Mouse (Mus musculus) midbrain, embryonic 16.5 days (tissue): ENCODE data around the gene Wbp11. TPM values are rescaled to one million over a fixed set of nuclear protein-coding genes. Genes with fewer than 3 reads are reported as not detected.

Experiments used
- ATAC-seq: fragments of 200-750 bp; cut with Nextera tagmentation; 2 replicates; pipeline ENCODE4 v1.8.0; 2017; ENCODE audit warnings: moderate TSS enrichment
- H3K27ac ChIP-seq: fragments of 300-500 bp; sonication (generic); 2 replicates; pipeline ENCODE4 v1.5.1; 2014; ENCODE audit warnings: mild to moderate bottlenecking, low read length, mixed read lengths
- H3K27me3 ChIP-seq: fragments of 300-500 bp; sonication (generic); 2 replicates; pipeline ENCODE4 v1.6.1; 2014; ENCODE audit warnings: low read depth, low read length, mixed read lengths; ENCODE audit not compliant: control insufficient read depth, insufficient read depth
- H3K36me3 ChIP-seq: fragments of 300-500 bp; sonication (generic); 2 replicates; pipeline ENCODE4 v1.6.1; 2014; ENCODE audit warnings: mild to moderate bottlenecking, low read length, moderate library complexity, mixed read lengths; ENCODE audit not compliant: control insufficient read depth, insufficient read depth
- H3K4me1 ChIP-seq: fragments of 300-500 bp; sonication (generic); 2 replicates; pipeline ENCODE4 v1.6.1; 2014; ENCODE audit warnings: mild to moderate bottlenecking, low read length, mixed read lengths; ENCODE audit not compliant: control insufficient read depth, insufficient read depth
- H3K4me2 ChIP-seq: fragments of 300-500 bp; sonication (generic); 2 replicates; pipeline ENCODE4 v1.6.1; 2014; ENCODE audit warnings: mild to moderate bottlenecking, low read length, mixed read lengths
- H3K4me3 ChIP-seq: fragments of 300-500 bp; sonication (generic); 2 replicates; pipeline ENCODE4 v1.5.1; 2014; ENCODE audit warnings: low read depth, mild to moderate bottlenecking, low read length, moderate library complexity, mixed read lengths
- H3K9ac ChIP-seq: fragments of 300-500 bp; sonication (generic); 2 replicates; pipeline ENCODE4 v1.6.1; 2014; ENCODE audit warnings: low read depth, low read length, mixed read lengths
- H3K9me3 ChIP-seq: fragments of 300-500 bp; sonication (generic); replicated peaks from 2 replicates; pipeline ENCODE4 v1.6.1; 2014; ENCODE audit warnings: mild to moderate bottlenecking, low read length, mixed read lengths; ENCODE audit not compliant: control insufficient read depth, poor library complexity, severe bottlenecking
- WGBS: fragments of 180-500 bp; shearing (Covaris S2); extraction: QIAGEN DNeasy Blood & Tissue Kit; methylation state at CpG from one replicate; pipeline ENCODE4 v1.1.7; 2014; 5-methylcytosine and 5-hydroxymethylcytosine counted together
- polyA plus RNA-seq: library from polyadenylated mRNA; unstranded; fragments of >200 nt; fragmentation: Nextera tagmentation; extraction: Ambion mirVana; gene quantifications from 2 replicates; pipeline ENCODE4 v1.2.1, GENCODE M21; 2015

The Wbp11 gene
- polyA plus RNA-seq, 1 experiment from 2014 or later = 74.2 TPM

- H3K4me2 ChIP-seq = no peak overlapping the region
- 29% methylated on average over 2 of the region's 2 CpGs for WGBS
- no peak for ATAC-seq
- H3K27ac ChIP-seq = no peak overlapping the region
- no peak overlapping the region for H3K9ac ChIP-seq
- H3K27me3 ChIP-seq = no peaks in the 10 kb centered on the region
- peaks cover 3% of the 10 kb centered on the region; the same call in 1 of the 2 replicates for H3K4me1 ChIP-seq
- H3K4me3 ChIP-seq = no peak overlapping the region
- no peaks in the 10 kb centered on the region for H3K36me3 ChIP-seq
- no peaks in the 10 kb centered on the region for H3K9me3 ChIP-seq
Observed at GRCm38 (mm10) chr6:136847790-136848189, 19.8 kb upstream of the Wbp11 start.

GRCm38 (mm10) chr6:136847267-136847666 lies 19.2 kb upstream of the Wbp11 start:
- no peaks in the 10 kb centered on the region for H3K36me3 ChIP-seq
- WGBS = 97% methylated on average over 3 of the region's 3 CpGs
- no peak for ATAC-seq
- no peak overlapping the region for H3K4me3 ChIP-seq
- H3K27ac ChIP-seq = no peak overlapping the region
- H3K4me2 ChIP-seq = no peak overlapping the region
- H3K27me3 ChIP-seq = no peaks in the 10 kb centered on the region
- no peaks in the 10 kb centered on the region for H3K4me1 ChIP-seq
- H3K9ac ChIP-seq = no peak overlapping the region
- H3K9me3 ChIP-seq = no peaks in the 10 kb centered on the region

GRCm38 (mm10) chr6:136845706-136846480 lies 17.9 kb upstream of the Wbp11 start:
- Histone ChIP-seq H3K9me3 (no peaks in the 10 kb centered on the region), H3K27me3 (no peaks in the 10 kb centered on the region), H3K36me3 (no peaks in the 10 kb centered on the region), H3K27ac (no peak overlapping the region), H3K4me3 (no peak overlapping the region), H3K4me2 (no peak overlapping the region), H3K9ac (no peak overlapping the region), H3K4me1 (no peaks in the 10 kb centered on the region)
- no peak for ATAC-seq
- 73% methylated on average over 5 of the region's 5 CpGs for WGBS

DNA sequence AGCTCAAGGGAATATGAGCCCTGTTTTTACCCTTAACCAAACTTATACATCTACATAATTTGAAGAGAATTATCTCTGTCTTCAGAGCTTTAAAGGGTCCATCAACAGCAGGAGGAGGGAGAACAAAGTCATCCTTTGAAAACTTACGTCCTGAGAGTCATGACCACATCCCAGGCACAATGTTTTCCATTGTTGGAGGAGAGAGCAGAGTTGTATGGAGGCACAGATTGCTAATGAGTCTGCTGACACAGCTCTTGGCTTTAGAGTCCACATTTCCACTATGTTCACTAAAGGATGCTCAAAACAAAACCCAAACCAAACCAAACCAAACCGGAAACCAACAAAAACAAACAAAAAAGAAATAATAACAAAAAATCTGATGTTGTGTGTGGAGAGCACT lies 16.9 kb upstream of the Wbp11 start:
- no peaks in the 10 kb centered on the region for H3K4me1 ChIP-seq
- no peaks in the 10 kb centered on the region for H3K36me3 ChIP-seq
- ATAC-seq = no peak
- H3K4me2 ChIP-seq = no peak overlapping the region
- H3K4me3 ChIP-seq = no peak overlapping the region
- no peaks in the 10 kb centered on the region for H3K9me3 ChIP-seq
- no peak overlapping the region for H3K27ac ChIP-seq
- no peak overlapping the region for H3K9ac ChIP-seq
- no peaks in the 10 kb centered on the region for H3K27me3 ChIP-seq
- WGBS = 59% methylated on average over 2 of the region's 2 CpGs

GRCm38 (mm10) chr6:136837323-136837722 lies 9.3 kb upstream of the Wbp11 start:
- whole genome bisulfite sequencing = 84% methylated on average over 3 of the region's 3 CpGs
- H3K4me1 ChIP-seq = no peaks in the 10 kb centered on the region
- no peak for ATAC-seq

GRCm38 (mm10) chr6:136835352-136835751 lies 7.3 kb upstream of the Wbp11 start, which contains the start of gene Smco3:
Smco3 (minus strand) TSS chr6:136835452.
- ATAC-seq = no peak
- H3K4me2 ChIP-seq = 0 out of 2 replicates have a peak within 1 kb of the TSS, but pooled peaks have one; percentile 12

More at GRCm38 (mm10) chr6:136837323-136837722, 9.3 kb upstream of the Wbp11 start:
- Histone ChIP-seq H3K27ac (no peak overlapping the region), H3K9me3 (no peaks in the 10 kb centered on the region), H3K9ac (no peak overlapping the region), H3K4me2 (no peak overlapping the region), H3K4me3 (no peak overlapping the region), H3K36me3 (no peaks in the 10 kb centered on the region), H3K27me3 (no peaks in the 10 kb centered on the region)

DNA sequence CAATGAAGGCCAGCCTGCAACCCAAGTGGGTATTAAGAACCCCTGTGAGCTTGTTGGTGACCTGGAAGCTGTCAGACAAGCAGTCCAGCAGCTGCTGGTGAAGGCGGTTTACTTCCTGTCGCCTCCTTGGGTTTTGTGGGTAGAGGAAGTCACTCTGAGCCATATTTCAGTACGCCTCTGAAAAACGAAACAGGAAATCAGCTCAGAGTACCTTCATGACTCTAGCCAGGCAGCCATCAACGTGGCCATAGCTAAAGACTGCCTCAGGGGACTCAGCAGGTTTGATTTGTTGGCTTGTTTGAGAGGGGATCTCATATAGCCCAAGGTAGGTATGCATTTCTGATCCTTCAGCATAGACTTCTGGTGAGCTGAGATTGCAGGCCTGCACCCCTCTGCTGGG lies 3.7 kb upstream of the Wbp11 start:
- H3K4me2 ChIP-seq = no peak overlapping the region
- H3K4me1 ChIP-seq = peaks cover 8% of the 10 kb centered on the region
- H3K27me3 ChIP-seq = peaks cover 7% of the 10 kb centered on the region; the same call in 1 of the 2 replicates
- no peaks in the 10 kb centered on the region for H3K36me3 ChIP-seq
- H3K9me3 ChIP-seq = no peaks in the 10 kb centered on the region
- H3K9ac ChIP-seq = no peak overlapping the region
- no peak overlapping the region for H3K27ac ChIP-seq
- H3K4me3 ChIP-seq = no peak overlapping the region
- no peak for ATAC-seq
- 81% methylated on average over 5 of the region's 5 CpGs for WGBS

More at GRCm38 (mm10) chr6:136835352-136835751, 7.3 kb upstream of the Wbp11 start, which contains the start of gene Smco3:
- H3K27ac ChIP-seq = no peak within 1 kb of the TSS
- no peaks in the 10 kb centered on the region for H3K36me3 ChIP-seq
- no peak within 1 kb of the TSS for H3K9ac ChIP-seq
- peaks cover 7% of the 10 kb centered on the region; the same call in 1 of the 2 replicates for H3K27me3 ChIP-seq
- 57% methylated on average over 4 of the region's 4 CpGs for WGBS
- no peaks in the 10 kb centered on the region for H3K4me1 ChIP-seq
- no peak within 1 kb of the TSS for H3K4me3 ChIP-seq
- no peaks in the 10 kb centered on the region for H3K9me3 ChIP-seq

DNA sequence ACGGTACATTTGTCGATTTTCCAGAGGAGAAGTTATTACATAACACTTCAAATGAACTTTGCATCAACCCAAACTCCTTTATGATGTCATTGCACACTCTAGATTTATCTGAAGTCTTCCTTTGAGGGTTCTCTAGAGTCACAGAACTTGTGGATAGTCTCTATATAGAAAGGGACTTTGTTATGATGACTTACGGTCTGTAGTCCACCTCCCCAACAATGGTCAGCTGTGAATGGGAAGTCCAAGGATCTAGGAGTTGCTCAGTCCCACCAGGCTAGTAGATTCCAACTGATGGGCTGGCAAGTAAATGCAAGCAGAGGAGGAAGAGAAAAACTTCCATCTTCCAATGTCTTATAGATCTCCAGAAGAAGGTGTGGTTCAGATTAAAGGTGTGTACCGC lies 648 bp upstream of the Wbp11 start:
- 36% methylated on average over 4 of the region's 4 CpGs for WGBS
- Histone ChIP-seq H3K4me2 (peak overlapping the region; percentile 61), H3K27me3 (peaks cover 7% of the 10 kb centered on the region; the same call in 1 of the 2 replicates), H3K4me1 (peaks cover 11% of the 10 kb centered on the region), H3K27ac (peak overlapping the region; percentile 87), H3K9me3 (no peaks in the 10 kb centered on the region), H3K36me3 (peaks cover 11% of the 10 kb centered on the region; the same call in 1 of the 2 replicates), H3K9ac (peak overlapping the region; percentile 57; the same call in 1 of the 2 replicates), H3K4me3 (peak overlapping the region; percentile 100)
- ATAC-seq = no peak

- Histone ChIP-seq H3K36me3 (peaks cover 17% of the 10 kb centered on the region), H3K4me1 (peaks cover 11% of the 10 kb centered on the region), H3K4me2 (peak within 1 kb of the TSS; percentile 77), H3K27ac (peak within 1 kb of the TSS; percentile 87), H3K9ac (peak within 1 kb of the TSS; percentile 98), H3K9me3 (no peaks in the 10 kb centered on the region), H3K4me3 (peak within 1 kb of the TSS; percentile 100), H3K27me3 (peaks cover 7% of the 10 kb centered on the region; the same call in 1 of the 2 replicates)
- ATAC-seq = peak; percentile 33; the same call in 1 of the 2 replicates
- WGBS = under 1% methylated on average over 34 of the region's 34 CpGs
Observed at GRCm38 (mm10) chr6:136827516-136827880, 535 bp downstream of the Wbp11 start, which contains the start of gene BC049715. BC049715 (plus strand) TSS chr6:136827626.
